Mouse (Mus musculus) heart, embryonic 14.5 days (tissue): ENCODE data around the gene Neurl1b. TPM values are rescaled to one million over a fixed set of nuclear protein-coding genes. Genes with fewer than 3 reads are reported as not detected.

Experiments
- ATAC-seq: fragments of 200-750 bp; cut with Nextera tagmentation; 2 replicates; pipeline ENCODE4 v1.8.0; 2017; ENCODE audit warnings: low read depth, moderate TSS enrichment; ENCODE audit not compliant: insufficient number of reproducible peaks, insufficient read depth, low FRiP score
- H3K27ac ChIP-seq, 2 experiments: fragments of 200-500 bp in 1 of 2; fragments of 300-500 bp in 1 of 2; sonication (generic) in 1 of 2; replicated peaks in 1 of 2; 2 replicates each; pipeline ENCODE4 v1.5.1; 2012 to 2014; ENCODE audit warnings: low read depth in 2 of 2, low read length in 2 of 2, control low read depth in 1 of 2, mild to moderate bottlenecking in 1 of 2, mixed read lengths in 1 of 2; ENCODE audit not compliant: control insufficient read depth in 1 of 2, insufficient read depth in 1 of 2
- H3K27me3 ChIP-seq: fragments of 300-500 bp; sonication (generic); 2 replicates; pipeline ENCODE4 v1.6.1; 2014; ENCODE audit warnings: mild to moderate bottlenecking, low read length, control low read depth; ENCODE audit not compliant: control insufficient read depth, insufficient read depth
- H3K36me3 ChIP-seq: fragments of 300-500 bp; sonication (generic); 2 replicates; pipeline ENCODE4 v1.6.1; 2014; ENCODE audit warnings: mild to moderate bottlenecking, control low read depth, low read length, mixed read lengths; ENCODE audit not compliant: control insufficient read depth, insufficient read depth
- H3K4me1 ChIP-seq, 2 experiments: fragments of 200-500 bp in 1 of 2; fragments of 300-500 bp in 1 of 2; sonication (generic) in 1 of 2; 2 replicates each; pipeline ENCODE4 v1.6.1; 2012 to 2014; ENCODE audit warnings: low read length in 2 of 2, control low read depth in 1 of 2, mixed read lengths in 1 of 2; ENCODE audit not compliant: control insufficient read depth in 2 of 2, insufficient read depth in 2 of 2
- H3K4me2 ChIP-seq: fragments of 300-500 bp; sonication (generic); 2 replicates; pipeline ENCODE4 v1.6.1; 2014; ENCODE audit warnings: mild to moderate bottlenecking, low read length
- H3K4me3 ChIP-seq, 2 experiments: fragments of 200-500 bp in 1 of 2; fragments of 300-500 bp in 1 of 2; sonication (generic) in 1 of 2; 2 replicates each; pipeline ENCODE4 v1.5.1; 2012 to 2014; ENCODE audit warnings: low read length in 2 of 2, mild to moderate bottlenecking in 2 of 2, control low read depth in 1 of 2, low read depth in 1 of 2, moderate library complexity in 1 of 2; ENCODE audit not compliant: control insufficient read depth in 1 of 2, insufficient read depth in 1 of 2
- H3K9ac ChIP-seq: fragments of 300-500 bp; sonication (generic); 2 replicates; pipeline ENCODE4 v1.6.1; 2014; ENCODE audit warnings: mild to moderate bottlenecking, low read length
- H3K9me3 ChIP-seq: fragments of 300-500 bp; sonication (generic); 2 replicates; pipeline ENCODE4 v1.6.1; 2016; ENCODE audit warnings: low read length, control low read depth; ENCODE audit not compliant: control insufficient read depth
- WGBS: fragments of 180-500 bp; shearing (Covaris S2); extraction: QIAGEN DNeasy Blood & Tissue Kit; methylation state at CpG from one replicate; pipeline ENCODE4 v1.1.7; 2014; 5-methylcytosine and 5-hydroxymethylcytosine counted together
- polyA plus RNA-seq: library from polyadenylated mRNA; unstranded; fragments of >200 nt; fragmentation: Nextera tagmentation; extraction: Ambion mirVana; gene quantifications from 2 replicates; pipeline ENCODE4 v1.2.1, GENCODE M21; 2014

Neurl1b gene
- polyA plus RNA-seq, 1 experiment from 2014 or later, result 4.5 TPM

GRCm38 (mm10) chr17:26467619-26468018, 53.0 kb downstream of the Neurl1b start:
- peaks cover 11 to 14% of the 10 kb centered on the region in 2 experiments for H3K4me1 ChIP-seq
- ATAC-seq, result no peak
- H3K9ac ChIP-seq, result no peak overlapping the region
- 78% methylated on average over 4 of the region's 4 CpGs for WGBS
- no peaks in the 10 kb centered on the region for H3K9me3 ChIP-seq
- no peak overlapping the region for H3K27ac ChIP-seq
- no peaks in the 10 kb centered on the region for H3K27me3 ChIP-seq
- H3K36me3 ChIP-seq, result no peaks in the 10 kb centered on the region
- no peak overlapping the region for H3K4me2 ChIP-seq
- no peak overlapping the region for H3K4me3 ChIP-seq

- Histone ChIP-seq H3K27me3 (no peaks in the 10 kb centered on the region), H3K4me3 (no peak overlapping the region), H3K4me2 (no peak overlapping the region), H3K27ac (no peak overlapping the region), H3K36me3 (no peaks in the 10 kb centered on the region), H3K4me1 (peaks cover 6 to 10% of the 10 kb centered on the region in 2 experiments; a peak in 3 of 4 replicates), H3K9me3 (no peaks in the 10 kb centered on the region), H3K9ac (no peak overlapping the region)
- WGBS, result 82% methylated on average over 13 of the region's 13 CpGs
- ATAC-seq, result no peak
These were observed 53.7 kb downstream of the Neurl1b start for GRCm38 (mm10) chr17:26468102-26468894.

- Histone ChIP-seq H3K4me1 (peaks cover 23 to 30% of the 10 kb centered on the region in 2 experiments), H3K4me3 (no peak overlapping the region), H3K9ac (no peak overlapping the region), H3K4me2 (no peak overlapping the region), H3K27me3 (no peaks in the 10 kb centered on the region), H3K36me3 (no peaks in the 10 kb centered on the region), H3K9me3 (no peaks in the 10 kb centered on the region), H3K27ac (no peak overlapping the region)
- 34% methylated on average over 6 of the region's 6 CpGs for WGBS
- ATAC-seq, result no peak
These were observed 62.2 kb downstream of the Neurl1b start for GRCm38 (mm10) chr17:26476871-26477270.

GRCm38 (mm10) chr17:26478672-26479071, 64.0 kb downstream of the Neurl1b start:
- no peaks in the 10 kb centered on the region for H3K36me3 ChIP-seq
- H3K4me3 ChIP-seq, result no peak overlapping the region
- peak; percentile 36; the same call in 1 of the 2 replicates for ATAC-seq
- H3K27me3 ChIP-seq, result no peaks in the 10 kb centered on the region
- peak overlapping the region; percentile 11; the same call in 1 of the 2 replicates for H3K9ac ChIP-seq
- H3K27ac ChIP-seq, result peak overlapping the region in 1 of 2 experiments; percentile 42; a peak in 1 of 4 replicates
- H3K4me2 ChIP-seq, result no peak overlapping the region
- WGBS, result 42% methylated on average over 4 of the region's 4 CpGs
- H3K4me1 ChIP-seq, result peaks cover 23 to 30% of the 10 kb centered on the region in 2 experiments
- H3K9me3 ChIP-seq, result no peaks in the 10 kb centered on the region

- Histone ChIP-seq H3K9ac (0 out of 2 replicates have a peak overlapping the region, but pooled peaks have one; percentile 8), H3K9me3 (no peaks in the 10 kb centered on the region), H3K4me3 (no peak overlapping the region), H3K4me1 (peaks cover 23 to 30% of the 10 kb centered on the region in 2 experiments), H3K4me2 (no peak overlapping the region), H3K27ac (no peak overlapping the region), H3K36me3 (no peaks in the 10 kb centered on the region), H3K27me3 (no peaks in the 10 kb centered on the region)
- WGBS, result 78% methylated on average over 6 of the region's 6 CpGs
- no peak for ATAC-seq
These were observed 65.0 kb downstream of the Neurl1b start for GRCm38 (mm10) chr17:26479619-26480018.

- ATAC-seq, result no peak
- no peaks in the 10 kb centered on the region for H3K36me3 ChIP-seq
- peaks cover 23 to 30% of the 10 kb centered on the region in 2 experiments for H3K4me1 ChIP-seq
- no peaks in the 10 kb centered on the region for H3K27me3 ChIP-seq
- WGBS, result 86% methylated on average over 4 of the region's 4 CpGs
- no peaks in the 10 kb centered on the region for H3K9me3 ChIP-seq
- H3K4me3 ChIP-seq, result no peak overlapping the region
- H3K27ac ChIP-seq, result no peak overlapping the region
- H3K9ac ChIP-seq, result no peak overlapping the region
- H3K4me2 ChIP-seq, result no peak overlapping the region
These were observed 66.3 kb downstream of the Neurl1b start for GRCm38 (mm10) chr17:26480956-26481355.

GRCm38 (mm10) chr17:26484626-26485421, 70.2 kb downstream of the Neurl1b start:
- Histone ChIP-seq H3K36me3 (no peaks in the 10 kb centered on the region), H3K9me3 (no peaks in the 10 kb centered on the region), H3K27me3 (no peaks in the 10 kb centered on the region), H3K27ac (no peak overlapping the region), H3K4me2 (no peak overlapping the region), H3K4me1 (peaks cover 21 to 30% of the 10 kb centered on the region in 2 experiments), H3K9ac (no peak overlapping the region), H3K4me3 (no peak overlapping the region)
- ATAC-seq, result no peak
- 85% methylated on average over 14 of the region's 14 CpGs for WGBS
